Mouse (Mus musculus) central nervous system, embryonic 11.5 days (tissue): Measurements from ENCODE around the gene Prr22. TPM values are rescaled to one million over a fixed set of nuclear protein-coding genes. Genes with fewer than 3 reads are reported as not detected.

Experiments
- polyA plus RNA-seq: library from polyadenylated mRNA; depleted of rRNA; stranded (reverse); fragments of >200 nt; gene quantifications from 2 replicates; pipeline ENCODE4 v1.2.3, GENCODE M21; 2012; rRNA removed

Prr22 gene
- 3.1 and 3.6 TPM in 2 replicates for polyA plus RNA-seq

GRCm38 (mm10) chr17:56769950-56770349 lies at the start of gene Prr22:
TSS of gene Prr22 (plus strand) at chr17:56770250.

GRCm38 (mm10) chr17:56757416-56758123 lies 12.5 kb upstream of the Prr22 start, which contains the start of gene Nrtn:
TSS of gene Nrtn (minus strand) at chr17:56757530.

GRCm38 (mm10) chr17:56764474-56765354 lies 5.3 kb upstream of the Prr22 start, which contains the start of gene Dus3l:
TSS of gene Dus3l (plus strand) at chr17:56764757.

Other genes with a start within 250 kb of the Prr22 start
- gene Gm20219, start 215.9 kb upstream of the Prr22 start, polyA plus RNA-seq = 1.8 and 2.0 TPM in 2 replicates
- 148 and 517 TPM in 2 replicates for gene Safb2, start 185.7 kb upstream of the Prr22 start, polyA plus RNA-seq
- 177 and 374 TPM in 2 replicates for gene Safb, start 185.4 kb upstream of the Prr22 start, polyA plus RNA-seq
- 82.8 and 133 TPM in 2 replicates for gene 2410015M20Rik, start 160.5 kb upstream of the Prr22 start, polyA plus RNA-seq
- 2,072 and 2,507 TPM in 2 replicates for gene Rpl36, start 156.8 kb upstream of the Prr22 start, polyA plus RNA-seq
- gene Lonp1, start 143.4 kb upstream of the Prr22 start, polyA plus RNA-seq = 75.5 and 88.4 TPM in 2 replicates
- gene Catsperd, start 142.1 kb upstream of the Prr22 start, polyA plus RNA-seq = 0.98 and 1.3 TPM in 2 replicates
- gene Ranbp3, start 97.0 kb upstream of the Prr22 start, polyA plus RNA-seq = 132 and 154 TPM in 2 replicates
- 147 and 215 TPM in 2 replicates for gene Ndufa11, start 52.5 kb upstream of the Prr22 start, polyA plus RNA-seq
- gene Vmac, start 52.2 kb upstream of the Prr22 start, polyA plus RNA-seq = 11.3 and 14.1 TPM in 2 replicates
- gene Nrtn, start 12.7 kb upstream of the Prr22 start, polyA plus RNA-seq = 6.7 and 11.9 TPM in 2 replicates
- 71.6 and 85.6 TPM in 2 replicates for gene Dus3l, start 5.5 kb upstream of the Prr22 start, polyA plus RNA-seq
- 7.5 and 8.4 TPM in 2 replicates for gene Rfx2, start 60.8 kb downstream of the Prr22 start, polyA plus RNA-seq
- gene Acsbg2, start 104.2 kb downstream of the Prr22 start, polyA plus RNA-seq = not detected in 2 replicates
- 0.04 TPM in 1 of 2 replicates, not detected in the other for gene 1700061G19Rik, start 105.2 kb downstream of the Prr22 start, polyA plus RNA-seq
- 95.9 and 103 TPM in 2 replicates for gene Mllt1, start 165.2 kb downstream of the Prr22 start, polyA plus RNA-seq
- gene Acer1, start 211.9 kb downstream of the Prr22 start, polyA plus RNA-seq = not detected in 2 replicates
- 96.5 and 130 TPM in 2 replicates for gene Clpp, start 220.1 kb downstream of the Prr22 start, polyA plus RNA-seq
- gene Alkbh7, start 227.1 kb downstream of the Prr22 start, polyA plus RNA-seq = 22.3 and 23.3 TPM in 2 replicates
- 0.17 TPM in 1 of 2 replicates, not detected in the other for gene Pspn, start 229.8 kb downstream of the Prr22 start, polyA plus RNA-seq
- 82.8 and 142 TPM in 2 replicates for gene Gtf2f1, start 241.0 kb downstream of the Prr22 start, polyA plus RNA-seq
- 0.05 and 0.08 TPM in 2 replicates for gene Gm17949, start 241.2 kb downstream of the Prr22 start, polyA plus RNA-seq